Mouse (Mus musculus): ENCODE data around the gene Aloxe3. TPM values are rescaled to one million over a fixed set of nuclear protein-coding genes. Genes with fewer than 3 reads are reported as not detected.
A peak's percentile ranks its signal among the peaks of the same experiment; 100 is the strongest.

Gene Aloxe3
- polyA plus RNA-seq, 1 experiment = 10.8 TPM

DNA sequence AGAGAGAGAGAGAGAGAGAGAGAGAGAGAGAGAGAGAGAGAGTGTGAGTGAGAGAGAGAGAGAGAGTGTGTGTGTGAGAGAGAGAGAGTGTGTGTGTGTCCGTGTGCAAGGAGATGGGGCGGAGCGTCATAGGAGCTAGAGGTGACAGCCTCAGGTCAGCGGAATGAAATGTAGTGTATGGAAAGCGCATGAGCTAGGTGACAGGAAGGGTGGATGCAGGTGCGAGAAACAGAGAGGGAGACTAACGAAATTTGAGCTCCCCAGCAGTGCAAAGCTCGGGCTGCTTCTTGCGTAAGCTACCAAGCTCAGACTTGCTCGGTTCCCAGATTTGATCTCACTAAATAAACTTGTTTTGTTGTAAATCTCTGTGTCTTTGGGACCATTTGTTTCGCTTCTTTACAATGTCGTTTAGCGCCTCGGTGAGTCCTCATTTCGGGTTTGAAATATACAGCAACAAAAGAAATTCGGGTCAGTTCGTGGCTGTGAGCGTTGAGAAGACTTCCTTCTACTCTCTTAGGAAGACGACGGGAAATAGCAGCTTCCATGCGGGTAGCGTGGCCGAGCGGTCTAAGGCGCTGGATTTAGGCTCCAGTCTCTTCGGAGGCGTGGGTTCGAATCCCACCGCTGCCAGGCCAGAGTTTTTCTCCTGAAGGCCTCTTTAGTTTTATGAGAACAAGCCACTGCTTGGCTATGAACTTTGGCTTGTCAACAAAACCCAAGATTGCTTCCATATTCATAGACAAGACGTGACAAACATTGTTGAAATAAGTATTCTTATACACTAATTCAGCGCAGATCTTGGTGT lies 1.8 kb upstream of the Aloxe3 start:
- peak overlapping the region; percentile 84 for H3K4me3 ChIP-seq (replicated peaks; ENCODE audit: insufficient read depth, low read depth, low read length)
- WGBS = under 1% methylated on average over 31 of the region's 31 CpGs
- H3K27ac ChIP-seq (ENCODE audit: insufficient read depth, low read length) = peak overlapping the region; percentile 75
- TF ChIP-seq CTCF (IDR thresholded peaks at IDR 0.05; ENCODE audit: borderline replicate concordance, insufficient read depth, low read depth, low read length) (no peak), POLR2A (IDR thresholded peaks at IDR 0.05; ENCODE audit: borderline replicate concordance, insufficient read depth, low read length) (no peak)
- no peaks in the 10 kb centered on the region for H3K27me3 ChIP-seq (ENCODE audit: control insufficient read depth, insufficient read depth, low read length)
- no peaks in the 10 kb centered on the region for H3K4me1 ChIP-seq (ENCODE audit: control insufficient read depth, insufficient read depth, low read length)
- peak; percentile 86 to 93 for DNase-seq

DNA sequence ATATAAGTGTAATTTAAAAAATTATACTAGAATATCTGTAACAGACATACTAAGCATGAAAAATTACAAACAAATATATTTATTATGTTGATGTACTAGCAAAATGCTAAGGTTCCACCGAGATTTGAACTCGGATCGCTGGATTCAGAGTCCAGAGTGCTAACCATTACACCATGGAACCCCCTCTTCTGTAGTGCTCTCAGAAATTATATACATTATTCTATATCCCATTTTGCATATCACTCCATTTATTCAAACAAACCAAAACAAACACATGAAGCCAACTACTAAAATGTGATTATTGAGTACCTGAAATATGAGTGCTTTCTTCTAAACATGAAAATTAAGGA lies 1.2 kb upstream of the Aloxe3 start:
- Histone ChIP-seq H3K4me3 (replicated peaks; ENCODE audit: insufficient read depth, low read depth, low read length) (peak overlapping the region; percentile 23), H3K27me3 (ENCODE audit: control insufficient read depth, insufficient read depth, low read length) (no peaks in the 10 kb centered on the region), H3K4me1 (ENCODE audit: control insufficient read depth, insufficient read depth, low read length) (no peaks in the 10 kb centered on the region), H3K27ac (ENCODE audit: insufficient read depth, low read length) (no peak overlapping the region)
- WGBS = under 1% methylated on average over 3 of the region's 3 CpGs
- peak; percentile 67 to 76 for DNase-seq
- TF ChIP-seq CTCF (IDR thresholded peaks at IDR 0.05; ENCODE audit: borderline replicate concordance, insufficient read depth, low read depth, low read length) (no peak), POLR2A (IDR thresholded peaks at IDR 0.05; ENCODE audit: borderline replicate concordance, insufficient read depth, low read length) (no peak)

DNA sequence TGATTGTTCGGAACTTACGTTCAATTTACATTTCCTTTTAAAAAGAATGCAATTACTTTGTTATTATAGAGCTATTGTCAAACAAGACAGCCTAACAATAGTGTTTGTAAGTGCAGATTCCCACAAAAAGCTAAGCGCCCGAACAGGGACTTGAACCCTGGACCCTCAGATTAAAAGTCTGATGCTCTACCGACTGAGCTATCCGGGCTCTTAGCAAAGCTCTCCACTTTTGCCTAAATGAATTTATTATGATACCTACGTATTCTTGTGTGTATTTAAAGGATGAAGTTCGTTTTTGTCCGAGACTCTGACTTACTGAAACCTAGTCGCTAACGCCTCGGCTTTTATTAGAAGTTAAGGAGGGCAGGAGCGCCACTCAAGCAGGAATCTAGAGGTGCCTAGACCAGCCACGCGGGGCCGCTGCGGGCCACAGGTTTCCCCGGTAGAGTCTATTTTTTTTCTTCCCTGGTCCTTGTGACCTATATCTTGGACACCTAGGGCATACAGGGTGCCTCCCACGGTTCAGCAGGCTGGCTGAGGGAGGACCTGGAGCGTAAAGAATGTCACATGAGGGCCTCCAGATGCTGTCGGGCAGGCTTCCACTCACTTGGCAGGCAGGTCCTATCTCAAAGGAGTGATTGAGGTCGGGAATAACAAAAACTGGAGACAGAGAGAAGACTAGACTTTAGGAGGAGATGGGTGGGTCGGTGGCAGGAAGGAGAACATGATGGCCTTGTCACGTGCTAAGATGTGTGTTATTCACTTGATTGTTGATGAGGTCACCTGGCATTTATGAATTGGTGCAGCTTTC lies 450 bp upstream of the Aloxe3 start:
- under 1% methylated on average over 24 of the region's 24 CpGs for WGBS
- Histone ChIP-seq H3K4me3 (replicated peaks; ENCODE audit: insufficient read depth, low read depth, low read length) (peak overlapping the region; percentile 89), H3K27me3 (ENCODE audit: control insufficient read depth, insufficient read depth, low read length) (no peaks in the 10 kb centered on the region), H3K27ac (ENCODE audit: insufficient read depth, low read length) (peak overlapping the region; percentile 81), H3K4me1 (ENCODE audit: control insufficient read depth, insufficient read depth, low read length) (no peaks in the 10 kb centered on the region)
- DNase-seq = peak; percentile 90
- TF ChIP-seq CTCF (IDR thresholded peaks at IDR 0.05; ENCODE audit: borderline replicate concordance, insufficient read depth, low read depth, low read length) = peak; percentile 54; the same call in 1 of the 2 replicates
- peak; percentile 6; the same call in 1 of the 2 replicates for TF ChIP-seq POLR2A (IDR thresholded peaks at IDR 0.05; ENCODE audit: borderline replicate concordance, insufficient read depth, low read length)

- Histone ChIP-seq H3K27me3 (ENCODE audit: control insufficient read depth, insufficient read depth, low read length) (no peaks in the 10 kb centered on the region), H3K27ac (ENCODE audit: insufficient read depth, low read length) (peak overlapping the region; percentile 81), H3K4me3 (replicated peaks; ENCODE audit: insufficient read depth, low read depth, low read length) (peak overlapping the region; percentile 89), H3K4me1 (ENCODE audit: control insufficient read depth, insufficient read depth, low read length) (no peaks in the 10 kb centered on the region)
- TF ChIP-seq POLR2A (IDR thresholded peaks at IDR 0.05; ENCODE audit: borderline replicate concordance, insufficient read depth, low read length) (no peak), CTCF (IDR thresholded peaks at IDR 0.05; ENCODE audit: borderline replicate concordance, insufficient read depth, low read depth, low read length) (no peak)
- 10% methylated on average over 20 of the region's 20 CpGs for WGBS
- DNase-seq = peak; percentile 67 to 69
These were observed 416 bp downstream of the Aloxe3 start for GRCm38 (mm10) chr11:69125919-69126705.

DNA sequence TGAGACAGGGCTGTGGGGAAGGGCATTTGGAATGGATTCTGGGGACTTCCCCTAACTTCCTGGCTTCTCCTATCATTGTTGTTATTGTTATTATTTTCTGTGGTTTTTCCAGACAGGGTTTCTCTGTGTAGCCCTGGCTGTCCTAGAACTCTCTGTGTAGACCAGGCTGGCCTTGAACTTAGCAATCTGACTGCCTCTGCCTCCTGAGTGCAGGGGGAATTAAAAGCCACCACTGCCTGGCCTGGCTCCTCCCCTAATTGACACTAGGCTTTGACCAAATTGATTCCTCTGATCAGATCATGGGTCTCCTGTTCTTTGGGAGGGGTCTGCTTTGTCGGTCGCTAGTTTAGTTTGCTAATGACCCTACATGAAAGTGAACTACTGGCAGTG lies 1.0 kb downstream of the Aloxe3 start:
- TF ChIP-seq CTCF (IDR thresholded peaks at IDR 0.05; ENCODE audit: borderline replicate concordance, insufficient read depth, low read depth, low read length) (no peak), POLR2A (IDR thresholded peaks at IDR 0.05; ENCODE audit: borderline replicate concordance, insufficient read depth, low read length) (no peak)
- DNase-seq = peak in 1 of 2 experiments; percentile 24
- H3K27ac ChIP-seq (ENCODE audit: insufficient read depth, low read length) = peak overlapping the region; percentile 29; the same call in 1 of the 2 replicates
- H3K27me3 ChIP-seq (ENCODE audit: control insufficient read depth, insufficient read depth, low read length) = no peaks in the 10 kb centered on the region
- H3K4me3 ChIP-seq (replicated peaks; ENCODE audit: insufficient read depth, low read depth, low read length) = peak overlapping the region; percentile 89
- no peaks in the 10 kb centered on the region for H3K4me1 ChIP-seq (ENCODE audit: control insufficient read depth, insufficient read depth, low read length)
- WGBS = 64% methylated on average over 2 of the region's 2 CpGs

DNA sequence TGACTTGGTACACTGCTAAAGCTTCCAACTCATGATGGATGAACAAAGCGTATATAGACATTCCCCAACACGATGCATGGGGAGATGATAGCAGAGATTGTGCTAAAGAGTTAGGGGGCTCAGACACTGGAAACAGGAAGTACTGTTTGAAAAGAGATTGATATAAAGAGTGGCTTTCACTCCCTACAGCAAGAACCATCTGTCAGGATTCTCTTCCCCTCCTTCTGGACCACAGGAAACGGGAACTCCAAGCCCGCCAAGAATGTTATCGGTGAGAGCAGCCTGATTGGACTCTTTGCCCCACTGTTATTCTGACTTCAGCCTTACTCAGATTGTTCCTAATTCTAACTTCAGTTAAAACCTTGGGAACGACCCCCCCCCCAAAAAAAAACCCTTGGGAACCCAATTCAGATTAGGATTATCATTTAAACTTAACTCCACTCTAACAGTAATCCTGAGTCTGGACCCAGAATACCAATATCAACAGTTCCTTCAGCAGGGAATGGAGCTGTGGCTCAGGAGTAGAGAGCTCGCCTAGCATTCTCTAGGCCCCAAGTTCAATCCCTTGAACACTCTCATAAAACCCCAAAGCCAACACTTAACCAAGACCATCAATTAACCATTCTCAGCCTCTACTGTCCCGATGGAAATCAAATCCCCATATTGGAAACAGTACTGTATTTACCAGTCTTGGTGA lies 2.9 kb downstream of the Aloxe3 start:
- WGBS = 65% methylated on average over 8 of the region's 8 CpGs
- no peak overlapping the region for H3K4me3 ChIP-seq (replicated peaks; ENCODE audit: insufficient read depth, low read depth, low read length)

GRCm38 (mm10) chr11:69133566-69133922 lies 7.8 kb downstream of the Aloxe3 start:
- Histone ChIP-seq H3K4me1 (ENCODE audit: control insufficient read depth, insufficient read depth, low read length) (0 out of 2 replicates have a peak, but pooled peaks cover 5% of the 10 kb centered on the region), H3K27me3 (ENCODE audit: control insufficient read depth, insufficient read depth, low read length) (no peaks in the 10 kb centered on the region), H3K4me3 (replicated peaks; ENCODE audit: insufficient read depth, low read depth, low read length) (peak overlapping the region; percentile 87), H3K27ac (ENCODE audit: insufficient read depth, low read length) (no peak overlapping the region)
- 29% methylated on average over 5 of the region's 5 CpGs for WGBS
- 0 out of 2 replicates have a peak, but pooled peaks have one; percentile 4 for TF ChIP-seq CTCF (IDR thresholded peaks at IDR 0.05; ENCODE audit: borderline replicate concordance, insufficient read depth, low read depth, low read length)
- no peak for TF ChIP-seq POLR2A (IDR thresholded peaks at IDR 0.05; ENCODE audit: borderline replicate concordance, insufficient read depth, low read length)
- no peak for DNase-seq

More for the DNA sequence above, 2.9 kb downstream of the Aloxe3 start:
- Histone ChIP-seq H3K27me3 (ENCODE audit: control insufficient read depth, insufficient read depth, low read length) (no peaks in the 10 kb centered on the region), H3K4me1 (ENCODE audit: control insufficient read depth, insufficient read depth, low read length) (no peaks in the 10 kb centered on the region), H3K27ac (ENCODE audit: insufficient read depth, low read length) (no peak overlapping the region)
- TF ChIP-seq POLR2A (IDR thresholded peaks at IDR 0.05; ENCODE audit: borderline replicate concordance, insufficient read depth, low read length) (no peak), CTCF (IDR thresholded peaks at IDR 0.05; ENCODE audit: borderline replicate concordance, insufficient read depth, low read depth, low read length) (no peak)
- DNase-seq = no peak

All from cerebellum, adult 2 months (tissue).